Mouse (Mus musculus): ENCODE measurements around the gene Gm16368. TPM values are rescaled to one million over a fixed set of nuclear protein-coding genes. Genes with fewer than 3 reads are reported as not detected.

Gm16368 gene
- not detected in 2 replicates for total RNA-seq (2023)

DNA sequence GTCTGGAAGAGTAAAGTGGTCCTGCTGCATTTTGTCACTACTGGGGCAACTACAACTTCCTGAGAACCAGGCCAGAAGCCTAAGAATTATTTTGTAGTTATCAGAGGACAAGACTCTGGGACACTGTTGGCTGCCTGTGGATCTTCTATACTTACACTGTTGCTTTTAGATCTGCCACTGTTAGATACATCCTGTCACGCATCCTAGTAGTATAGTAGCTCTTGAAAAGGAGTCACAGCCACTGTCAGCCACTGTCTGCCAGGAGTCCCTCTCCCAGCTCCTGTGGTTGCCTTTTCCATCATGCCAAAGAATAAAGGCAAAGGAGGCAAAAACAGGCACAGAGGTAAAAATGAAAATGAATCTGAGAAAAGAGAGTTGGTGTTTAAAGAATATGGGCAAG is at the start of gene Gm16368:
TSS of gene Gm16368 (plus strand) at position 301 of the 400 bp plus-strand sequence.

Other genes with a start within 250 kb of the Gm16368 start
- not detected in 2 replicates for gene Gm2001, start 241.4 kb upstream of the Gm16368 start, total RNA-seq (2023)
- not detected in 2 replicates for gene Gm2016, start 209.6 kb upstream of the Gm16368 start, total RNA-seq (2023)
- gene Gm2022, start 188.3 kb upstream of the Gm16368 start, total RNA-seq (2023) = not detected in 2 replicates
- gene Gm2035, start 163.8 kb upstream of the Gm16368 start, total RNA-seq (2023) = not detected in 2 replicates
- not detected in 2 replicates for gene Gm2042, start 129.6 kb upstream of the Gm16368 start, total RNA-seq (2023)
- not detected in 2 replicates for gene Gm2075, start 71.8 kb upstream of the Gm16368 start, total RNA-seq (2023)
- gene Gm6803, start 64.9 kb upstream of the Gm16368 start, total RNA-seq (2023) = not detected in 2 replicates
- not detected in 2 replicates for gene Gm2056, start 56.7 kb upstream of the Gm16368 start, total RNA-seq (2023)
- gene Gm10436, start 98.4 kb downstream of the Gm16368 start, total RNA-seq (2023) = not detected in 2 replicates
- not detected in 2 replicates for gene Gm8332, start 166.4 kb downstream of the Gm16368 start, total RNA-seq (2023)
- gene Gm5662, start 190.8 kb downstream of the Gm16368 start, total RNA-seq (2023) = not detected in 2 replicates
- gene Gm5039, start 240.3 kb downstream of the Gm16368 start, total RNA-seq (2023) = not detected in 2 replicates

Measured in neutrophil, adult 65 days (primary cell).